Mouse (Mus musculus): ENCODE results near the gene Clca4b.

- TF ChIP-seq POLR2A (IDR thresholded peaks at IDR 0.05; ENCODE audit: control insufficient read depth, extremely low read depth, insufficient read depth, low read length, poor library complexity): no peak
- TF ChIP-seq CTCF (IDR thresholded peaks at IDR 0.05; ENCODE audit: borderline replicate concordance, control insufficient read depth, extremely low read depth, insufficient read depth, low read length, poor library complexity): no peak
Observed at GRCm38 (mm10) chr3:144914014-144914413, 18.3 kb downstream of the Clca4b start.
